Mouse (Mus musculus): ENCODE measurements around the gene Bicral.

Bicral gene

DNA sequence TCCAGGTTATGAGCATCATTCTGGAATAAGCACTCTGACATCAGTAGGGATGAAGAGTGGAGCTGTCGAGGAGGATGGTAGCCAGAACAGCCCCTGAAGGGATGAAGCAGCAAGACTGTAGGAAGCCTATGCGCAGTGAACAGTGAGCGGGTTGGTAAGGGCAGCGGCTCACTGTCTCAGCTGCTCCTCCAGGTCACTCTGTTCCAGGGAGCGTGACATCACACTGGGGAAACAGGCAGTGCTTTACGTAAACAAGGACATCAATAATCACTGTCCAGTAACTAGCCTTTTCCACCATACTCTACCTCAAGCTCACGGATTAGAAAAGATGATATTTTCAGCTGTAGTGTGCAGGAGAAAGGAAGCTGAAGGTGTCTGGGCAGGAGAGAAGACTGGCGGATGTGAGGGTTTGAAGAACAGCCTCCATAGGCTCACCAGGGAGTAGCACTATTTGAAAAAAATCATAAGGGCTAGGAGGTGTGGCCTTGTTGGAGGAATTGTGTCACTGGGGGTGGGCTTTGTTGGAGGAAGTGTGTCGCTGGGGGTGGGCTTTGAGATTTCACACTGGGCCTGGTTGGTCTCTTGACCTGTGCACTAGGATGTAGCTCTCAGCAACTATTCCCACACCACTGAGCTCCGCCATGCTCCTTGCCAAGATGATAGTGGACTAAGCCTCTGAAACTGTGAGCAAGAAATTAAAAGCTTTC, 17.8 kb downstream of the Bicral start:
- DNase-seq = no peak

DNA sequence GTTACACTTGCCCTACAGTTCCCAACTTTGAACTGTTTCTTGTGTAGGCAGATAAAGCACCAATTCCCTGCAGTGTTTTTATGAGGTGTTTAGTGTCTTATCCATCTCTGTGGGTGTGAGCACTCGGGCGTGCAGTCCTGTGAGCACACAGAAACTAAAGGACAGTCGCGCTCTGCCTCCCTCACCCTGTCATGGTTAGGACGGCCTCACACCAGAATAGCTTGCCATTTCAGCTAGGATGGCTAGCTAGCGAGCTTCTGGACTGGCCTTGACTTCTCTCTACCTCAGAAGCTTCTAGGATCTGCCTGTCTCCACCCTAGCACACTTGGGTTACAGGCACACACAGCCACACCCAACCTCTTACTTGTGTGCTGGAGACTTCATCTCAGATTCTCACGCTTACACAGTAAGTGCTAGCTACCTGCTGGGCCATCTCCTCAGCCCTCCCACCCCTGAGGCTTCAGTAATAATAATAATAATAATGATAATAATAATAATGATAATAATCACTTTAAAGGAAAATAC, 19.8 kb downstream of the Bicral start:
- DNase-seq = no peak

DNA sequence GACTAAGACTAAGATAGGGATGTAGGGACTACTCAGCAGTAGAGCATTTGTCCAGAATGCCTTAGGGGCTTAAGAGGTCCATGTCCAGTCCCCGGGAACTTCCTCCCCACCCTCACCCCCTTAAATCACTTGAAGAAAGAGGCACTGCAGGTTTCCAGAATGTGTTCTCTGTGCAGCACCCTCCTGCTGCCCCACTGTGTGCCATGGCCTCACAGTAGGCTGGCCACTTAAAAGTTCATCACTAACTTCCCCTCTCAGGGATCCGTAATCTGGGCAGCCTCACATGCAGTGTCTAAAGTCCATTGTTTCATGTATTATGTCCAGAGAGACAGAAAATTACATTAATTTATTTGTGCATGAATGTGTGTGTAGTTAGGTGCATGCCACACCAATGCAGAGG, 20.4 kb downstream of the Bicral start:
- no peak for DNase-seq

DNA sequence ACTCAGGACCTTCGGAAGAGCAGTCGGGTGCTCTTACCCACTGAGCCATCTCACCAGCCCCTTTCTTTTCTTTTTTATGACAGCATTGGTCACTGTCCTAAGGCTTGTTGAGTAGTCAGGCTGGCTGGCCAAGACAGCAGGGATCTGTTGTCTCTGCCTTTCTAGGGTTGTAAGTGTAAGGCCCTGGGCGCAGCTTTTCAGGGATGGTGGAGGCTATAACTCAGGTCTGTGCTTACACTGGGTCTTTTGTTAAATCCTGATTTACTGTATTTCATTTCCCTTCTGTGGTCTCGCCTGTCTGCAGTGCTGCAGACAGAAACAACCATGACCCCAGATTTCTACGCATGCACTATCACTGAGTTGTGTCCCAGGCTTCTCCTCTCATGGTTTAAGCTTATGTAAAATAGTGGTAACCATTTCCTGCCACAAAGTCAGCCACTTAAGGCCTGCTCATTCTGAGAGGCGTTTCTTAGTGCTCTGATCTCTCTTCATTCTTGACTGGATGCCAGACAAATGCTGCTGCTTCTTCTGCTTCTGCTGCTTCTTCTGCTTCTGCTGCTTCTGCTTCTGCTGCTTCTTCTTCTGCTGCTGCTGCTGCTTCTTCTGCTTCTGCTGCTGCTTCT, 23.1 kb downstream of the Bicral start:
- no peak for DNase-seq

DNA sequence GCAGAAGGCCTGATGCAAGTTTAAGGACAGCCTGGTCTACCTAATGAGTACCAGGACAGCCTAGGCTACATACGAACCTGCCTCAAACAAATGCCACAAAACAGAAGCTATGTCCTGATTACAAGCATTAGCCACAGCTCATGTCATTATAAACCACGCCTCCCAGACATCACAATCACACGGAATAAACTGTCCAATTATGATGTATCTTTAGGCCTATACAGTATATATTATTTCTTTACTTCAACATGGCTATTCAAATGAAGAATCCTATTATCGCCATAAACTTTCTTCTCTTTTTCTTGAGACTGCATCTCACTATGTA, 25.3 kb downstream of the Bicral start:
- DNase-seq = no peak

DNA sequence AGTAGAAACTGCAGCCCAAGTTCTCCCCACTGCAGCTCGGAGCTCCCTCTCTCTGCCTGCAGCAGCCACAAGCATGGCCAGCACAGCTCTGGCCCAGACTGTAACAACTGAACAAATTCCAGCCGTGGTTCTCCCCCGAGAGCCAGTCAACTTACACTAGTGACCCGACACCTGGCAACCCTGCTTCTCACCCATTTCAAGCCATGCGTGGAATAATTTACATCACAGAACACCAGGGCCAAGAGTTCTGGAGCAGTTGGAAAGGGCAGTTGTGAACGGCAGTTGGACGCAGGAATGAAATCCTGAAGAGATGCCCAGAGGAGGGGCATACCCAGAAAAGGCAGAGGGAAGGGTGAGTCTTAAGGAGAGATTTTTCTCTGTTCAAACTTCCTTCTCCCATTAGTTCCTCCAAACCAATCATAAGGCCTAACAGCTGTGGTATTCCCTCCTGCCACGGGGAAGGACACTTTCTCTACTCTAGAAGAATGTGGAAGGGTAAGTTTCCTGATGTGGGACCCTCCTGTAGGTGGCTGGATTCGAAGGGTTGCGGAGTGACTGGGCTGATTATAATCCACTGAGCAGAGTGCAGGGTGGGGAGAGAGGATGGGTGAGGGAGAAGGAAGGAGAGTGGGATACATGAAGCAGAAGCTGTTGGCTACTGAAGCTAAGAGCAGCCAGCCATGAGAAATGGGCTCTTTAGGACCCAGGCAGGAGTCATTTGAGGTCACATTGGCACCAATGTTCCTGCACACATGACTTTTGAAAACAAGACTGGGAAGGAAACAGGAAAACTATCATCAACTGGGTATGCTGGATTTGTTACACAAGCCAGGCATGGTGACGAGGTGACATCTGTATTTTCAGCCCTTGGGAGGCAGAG, 25.9 kb downstream of the Bicral start:
- DNase-seq = no peak

DNA sequence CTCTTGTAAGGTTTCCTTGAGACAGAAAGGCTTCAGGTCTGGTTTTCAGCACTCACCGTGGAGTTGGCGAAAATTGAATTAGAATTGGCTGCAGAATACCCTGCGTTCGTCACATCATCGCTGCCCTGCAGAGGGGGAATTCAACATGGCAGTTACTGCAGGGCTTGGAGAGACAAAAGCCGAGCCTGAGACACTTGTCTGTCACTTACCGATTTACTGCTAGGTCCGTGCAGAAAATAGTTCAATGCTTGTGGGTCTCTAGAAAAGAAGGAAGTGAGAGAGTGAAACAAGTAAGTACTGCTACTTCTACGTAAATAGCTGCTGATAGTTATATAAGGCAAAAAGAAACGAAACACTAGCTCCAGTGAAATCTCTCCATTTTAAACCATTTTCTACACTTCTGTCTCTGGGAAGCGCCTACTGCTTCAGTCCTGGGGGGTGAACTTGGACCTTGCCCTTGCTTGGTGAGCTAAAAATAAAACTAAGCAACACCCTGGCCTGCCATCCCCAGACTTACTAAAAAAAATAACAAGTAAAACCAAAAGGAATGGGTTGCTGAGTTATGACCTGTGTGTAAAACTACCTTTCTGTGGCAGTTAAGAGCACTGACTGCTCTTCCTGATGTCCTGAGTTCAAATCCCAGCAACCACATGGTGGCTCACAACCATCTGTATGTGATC, 28.3 kb downstream of the Bicral start:
- DNase-seq = no peak

DNA sequence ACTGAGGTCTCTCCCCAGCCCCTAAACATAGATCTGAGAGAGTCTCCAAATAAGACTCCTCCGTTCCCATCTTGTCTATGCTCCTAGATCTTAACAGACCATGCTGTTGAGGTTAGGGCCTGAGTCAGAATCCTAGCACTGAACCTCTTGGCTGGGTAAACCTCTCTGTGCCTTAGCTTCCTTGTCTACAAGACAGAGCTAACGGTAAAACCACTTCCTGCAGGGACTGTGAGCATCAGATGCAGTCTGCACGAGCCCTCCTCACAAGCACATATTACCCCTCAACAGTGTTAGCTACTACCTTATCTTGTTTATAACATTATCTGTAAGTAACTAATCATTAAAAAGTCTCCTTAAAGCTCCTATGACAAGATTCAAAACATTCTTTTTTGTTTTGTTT, 29.3 kb downstream of the Bicral start:
- no peak for DNase-seq

DNA sequence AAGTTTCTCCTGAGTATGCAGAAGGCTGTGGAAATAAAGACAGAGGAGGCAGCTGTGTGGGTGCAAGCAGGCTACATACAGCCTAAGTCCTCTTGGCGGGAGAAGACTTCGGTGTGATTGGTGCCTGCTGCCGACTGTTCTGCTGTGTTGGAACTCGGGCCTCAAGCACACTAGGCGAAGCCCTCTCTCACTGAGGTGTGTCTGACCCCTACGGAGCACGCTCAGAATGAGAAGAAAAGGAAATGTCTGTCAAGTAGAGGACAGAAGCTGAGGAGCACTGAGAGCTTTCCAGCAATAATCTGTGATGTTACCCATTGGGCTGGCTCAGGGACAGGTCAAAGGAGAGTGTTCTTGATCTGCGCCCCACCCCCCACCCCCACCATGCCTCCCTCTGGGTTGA, 35.2 kb downstream of the Bicral start:
- DNase-seq = no peak

DNA sequence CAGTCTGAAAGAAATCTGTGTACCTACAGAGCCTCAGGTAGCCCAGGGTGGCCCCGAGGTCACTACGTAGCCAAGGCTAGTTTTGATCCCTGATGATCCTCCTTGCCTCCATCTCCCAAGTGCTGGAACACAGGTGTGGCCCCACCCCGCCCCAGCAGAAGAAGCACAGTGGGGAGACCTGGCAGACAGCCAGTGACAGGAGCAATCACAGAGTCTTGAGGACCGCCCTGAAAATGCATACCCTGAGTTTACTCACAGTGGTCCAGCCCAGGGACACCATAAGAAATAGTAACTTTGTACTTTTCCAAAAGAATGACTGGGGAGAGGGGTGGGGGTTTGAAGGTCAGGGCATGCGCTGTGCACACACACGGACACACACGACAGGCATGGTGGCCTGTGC, 37.7 kb downstream of the Bicral start:
- no peak for DNase-seq

DNA sequence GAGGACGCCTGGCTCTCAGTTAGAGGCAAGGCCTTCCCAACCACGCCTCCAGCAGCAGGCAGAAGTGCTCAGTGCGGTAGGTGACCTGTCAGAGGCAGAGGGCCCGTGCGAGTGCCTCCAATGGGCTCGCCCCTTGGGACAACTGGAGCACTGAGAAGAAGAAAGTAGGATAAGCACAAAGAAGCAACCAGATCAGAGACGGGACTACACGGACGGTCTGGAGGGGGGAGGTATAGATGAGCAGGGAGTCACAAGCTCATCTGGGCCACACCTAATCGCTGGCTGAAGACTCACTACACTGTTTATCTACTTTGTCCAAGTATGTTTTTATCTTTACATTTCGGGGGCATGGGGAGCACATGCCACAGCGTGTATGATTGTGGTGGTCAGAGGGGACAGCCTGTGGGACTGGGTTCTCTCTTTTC, 40.5 kb downstream of the Bicral start:
- DNase-seq = no peak

DNA sequence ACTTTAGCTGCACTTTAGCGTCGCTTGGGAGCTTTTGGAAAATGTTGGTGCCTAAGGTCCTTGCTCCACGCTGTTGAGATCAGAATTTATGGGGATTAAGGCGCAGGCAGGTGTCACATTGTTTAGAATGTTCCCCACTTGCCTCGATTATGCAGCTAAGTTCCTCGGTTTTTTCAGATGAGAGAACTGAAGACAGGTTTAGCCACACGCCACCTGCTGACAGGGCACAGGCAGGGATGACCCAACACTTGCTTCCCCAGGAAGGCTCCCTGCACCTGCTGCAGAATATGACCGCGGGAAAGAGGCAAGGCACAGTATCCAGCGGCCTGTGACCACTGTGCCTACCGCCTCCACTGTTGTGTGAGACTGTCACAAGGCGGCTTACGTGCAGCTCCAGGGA, 42.0 kb downstream of the Bicral start:
- no peak for DNase-seq

DNA sequence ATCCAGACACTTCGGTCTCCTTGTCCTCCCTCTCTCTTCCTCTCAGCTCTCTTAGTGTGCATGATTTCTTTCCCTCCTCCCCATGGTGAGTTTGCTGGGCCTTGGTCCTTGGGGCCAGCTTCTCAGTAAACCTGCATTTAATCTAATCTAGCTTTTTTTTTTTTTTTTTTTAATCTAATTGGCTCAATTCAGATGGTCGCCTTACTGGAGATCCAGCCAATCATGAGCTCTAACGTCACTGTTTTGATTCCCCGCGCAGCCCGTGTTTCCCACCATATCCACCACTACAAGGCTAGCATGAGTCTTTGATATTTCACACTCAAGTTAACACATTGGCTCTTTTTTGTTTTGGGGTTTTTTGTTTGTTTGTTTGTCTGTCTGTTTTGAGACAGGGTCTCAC, 43.8 kb downstream of the Bicral start:
- no peak for DNase-seq

DNA sequence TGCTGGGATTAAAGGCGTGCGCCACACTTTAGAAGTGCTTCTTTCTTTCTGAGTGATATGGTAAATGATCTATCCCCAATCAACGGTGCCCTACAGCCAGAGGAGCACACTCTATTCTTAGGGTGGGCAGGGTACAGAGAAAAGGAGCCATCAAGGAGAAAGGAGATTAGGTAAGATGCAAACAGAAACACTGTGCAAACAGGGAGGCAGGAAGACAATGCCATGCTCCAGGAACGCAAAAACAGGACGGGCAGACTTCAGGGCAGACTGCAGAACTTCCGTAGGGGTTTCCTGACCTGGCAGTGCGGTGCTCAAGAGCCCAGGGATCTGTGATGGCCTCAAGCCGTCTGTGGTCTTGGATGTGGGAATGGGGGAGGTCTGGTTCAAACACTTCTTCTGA, 44.6 kb downstream of the Bicral start:
- no peak for DNase-seq

DNA sequence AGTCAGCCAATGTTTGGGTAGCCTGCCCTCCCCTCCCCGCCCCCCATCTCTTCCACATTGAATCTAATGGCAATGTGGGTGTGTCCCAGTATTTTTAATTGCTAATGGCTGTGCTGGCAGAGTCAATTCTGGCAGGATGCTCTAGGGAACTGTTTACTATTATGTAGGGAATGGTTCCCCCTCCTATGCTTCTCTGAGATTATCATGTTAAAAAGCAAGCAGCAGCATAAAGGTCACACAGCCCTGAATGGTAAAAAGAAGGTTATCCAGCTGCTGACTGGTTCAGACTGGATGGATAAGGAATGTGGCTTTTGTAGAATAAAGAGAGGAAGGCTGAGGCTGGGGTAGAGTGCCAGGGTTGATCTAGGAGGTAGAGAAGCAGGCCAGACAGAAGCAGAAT, 45.8 kb downstream of the Bicral start:
- DNase-seq = no peak

DNA sequence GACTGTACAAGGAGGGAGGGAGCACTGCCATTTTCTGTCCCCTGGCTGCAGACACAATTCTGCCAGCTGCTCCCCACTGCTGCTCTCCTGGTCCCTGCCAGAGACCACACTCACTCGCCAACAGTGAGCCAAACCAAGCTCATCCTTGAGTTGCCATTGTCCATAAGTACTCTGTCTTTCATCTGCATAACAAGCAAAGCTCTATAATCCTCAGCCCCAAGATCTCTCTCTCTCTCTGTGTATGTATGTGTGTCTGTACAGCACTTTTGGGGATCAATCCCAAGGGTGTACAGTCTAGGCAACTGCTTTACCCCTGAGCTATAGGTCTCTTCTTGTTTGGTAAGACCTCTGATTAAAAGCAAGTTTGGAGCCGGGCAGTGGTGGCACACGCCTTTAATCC, 47.6 kb downstream of the Bicral start:
- DNase-seq = no peak

DNA sequence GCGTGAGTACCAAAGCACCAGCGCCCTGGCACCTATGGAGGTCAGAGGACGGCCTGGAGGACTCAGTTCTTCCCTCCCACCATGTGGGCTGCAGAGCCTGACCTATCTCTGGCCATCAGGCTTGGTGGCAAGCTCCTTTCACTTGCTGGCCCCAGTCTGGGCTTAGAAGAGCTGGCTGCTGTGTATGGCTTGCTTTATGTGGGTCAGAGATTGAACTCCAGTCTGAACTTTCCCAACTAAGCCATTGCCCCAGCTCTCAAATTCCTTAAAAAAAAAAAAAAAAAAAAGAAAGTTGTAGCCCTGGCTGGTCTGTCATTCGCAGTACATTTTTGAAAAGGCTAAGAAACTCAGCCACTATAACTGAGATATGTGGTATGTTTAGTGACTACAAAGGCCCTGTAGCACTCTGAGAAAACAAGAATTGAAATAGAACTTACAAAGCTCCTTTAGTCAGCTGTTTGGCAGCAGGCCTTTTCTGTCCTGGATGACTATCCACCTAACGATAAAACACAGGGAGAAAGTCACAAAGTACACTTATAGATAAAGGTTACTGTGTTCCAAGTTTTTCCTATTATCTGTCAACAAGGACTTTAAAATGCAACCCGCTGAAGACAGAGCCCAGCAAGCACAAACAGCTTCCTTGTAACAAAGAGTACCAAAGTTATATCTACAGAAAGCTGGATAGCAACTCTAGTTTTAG, 49.0 kb downstream of the Bicral start:
- no peak for DNase-seq

DNA sequence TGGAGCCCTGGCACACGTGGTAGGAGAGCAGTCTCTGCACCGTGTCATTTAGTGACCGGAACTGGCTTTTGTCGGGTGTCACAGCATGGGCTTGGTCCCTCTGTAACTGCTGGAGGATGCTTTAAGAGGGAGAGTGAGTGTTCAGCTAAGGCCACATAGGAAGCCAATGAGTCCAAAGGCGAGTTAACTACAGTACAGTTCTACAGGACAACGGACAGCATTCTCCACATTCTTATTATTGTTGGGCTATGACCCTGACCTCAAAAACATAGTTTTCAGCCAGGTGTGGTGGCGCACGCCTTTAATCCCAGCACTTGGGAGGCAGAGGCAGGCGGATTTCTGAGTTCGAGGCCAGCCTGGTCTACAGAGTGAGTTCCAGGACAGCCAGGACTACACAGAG, 49.9 kb downstream of the Bicral start:
- no peak for DNase-seq

DNA sequence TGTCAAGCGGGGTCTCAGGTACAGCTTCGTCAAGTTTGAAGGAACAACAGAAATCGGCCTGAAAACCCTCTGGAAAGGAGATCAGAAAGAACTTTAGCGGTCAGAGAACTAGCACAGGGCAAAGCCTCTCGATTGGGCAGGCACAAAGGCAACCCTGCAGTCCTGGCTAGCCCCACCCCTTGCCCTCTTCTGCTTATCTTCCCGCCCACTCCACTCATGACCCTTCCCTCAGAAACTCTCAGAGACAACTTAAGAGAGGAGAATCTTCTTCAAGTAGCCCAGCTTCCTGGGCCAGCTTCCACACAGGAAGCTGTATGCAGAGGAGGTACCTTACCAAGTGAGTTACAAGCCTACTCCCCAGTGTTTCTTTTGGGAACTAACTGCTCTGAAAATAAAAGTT, 56.5 kb downstream of the Bicral start:
- DNase-seq = no peak

DNA sequence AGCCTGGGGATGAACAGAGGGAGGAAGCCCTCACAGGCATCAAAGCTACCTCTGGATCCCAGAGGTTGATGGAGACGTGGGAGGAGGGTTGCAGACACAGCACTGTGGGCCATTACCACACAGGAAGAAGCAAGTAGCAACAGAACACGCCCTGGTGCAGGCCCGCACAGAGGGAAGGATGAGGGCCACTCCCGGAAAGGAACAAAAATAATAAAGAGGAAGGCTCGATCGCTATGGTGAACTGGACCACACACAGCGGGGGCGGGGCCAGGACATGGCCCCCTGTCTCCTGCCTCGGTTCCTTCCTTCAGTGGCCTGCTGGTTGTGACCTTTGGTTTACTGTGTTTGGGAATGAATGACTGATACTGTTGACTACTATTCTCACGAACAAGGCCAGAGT, 58.6 kb downstream of the Bicral start:
- DNase-seq = no peak

DNA sequence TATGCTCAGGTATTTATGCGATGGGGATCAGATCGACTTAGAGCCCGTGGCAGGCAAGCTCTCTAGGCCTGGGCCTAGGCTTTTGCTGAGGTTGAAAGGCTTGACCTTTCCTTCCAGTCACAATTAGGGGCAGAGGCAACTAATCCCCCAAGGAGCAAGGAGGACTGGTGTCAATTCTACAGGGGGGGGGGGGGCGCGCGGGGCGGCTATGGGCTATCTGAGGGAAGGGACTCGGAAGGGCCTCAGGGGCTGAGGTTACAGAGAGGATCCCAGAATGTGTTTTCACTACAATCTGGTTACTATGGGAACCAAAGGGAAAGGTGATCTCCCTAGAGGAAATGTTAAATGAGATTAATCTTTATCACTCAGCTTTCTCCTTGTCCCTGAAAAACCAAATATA, 60.9 kb downstream of the Bicral start:
- DNase-seq = no peak

DNA sequence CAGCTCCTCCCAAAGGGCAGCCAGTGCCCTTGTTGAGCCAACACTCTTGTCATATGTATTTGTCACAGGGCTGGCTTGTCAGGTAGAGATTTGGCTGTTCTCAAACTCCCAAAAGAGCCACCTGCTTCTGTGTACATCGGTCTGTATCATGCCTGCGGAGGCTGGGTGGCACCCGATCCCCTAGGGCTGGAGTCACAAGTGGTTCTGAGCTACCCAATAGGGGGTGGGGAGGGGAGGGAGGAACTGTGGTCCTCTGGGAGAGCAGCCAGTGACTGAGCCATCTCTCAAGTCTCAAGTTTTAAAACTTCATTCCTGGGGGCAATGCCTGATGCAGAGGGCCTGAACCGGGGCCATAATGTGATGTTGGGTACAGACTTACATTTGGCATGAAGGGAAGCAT, 61.5 kb downstream of the Bicral start:
- DNase-seq = no peak

DNA sequence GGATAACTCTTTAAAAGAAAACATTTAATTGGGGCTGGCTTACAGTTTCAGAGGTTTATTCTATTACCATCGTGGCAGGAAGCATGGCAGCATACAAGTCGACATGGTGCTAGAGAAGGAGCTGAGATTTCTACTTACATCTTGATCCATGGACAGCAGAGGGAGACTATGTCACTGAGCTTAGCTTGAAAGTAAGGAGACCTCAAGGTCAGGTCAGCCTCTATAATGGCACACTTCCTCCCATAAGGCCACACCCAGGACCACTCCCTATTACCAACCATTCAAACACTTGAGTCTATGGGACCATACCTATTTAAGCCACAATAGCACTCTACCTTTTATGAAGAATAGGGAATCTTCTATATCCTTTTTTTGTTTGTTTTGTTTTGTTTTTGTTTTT, 65.3 kb downstream of the Bicral start:
- DNase-seq = no peak
